Mouse (Mus musculus): Measurements from ENCODE around the gene Prom1. TPM values are rescaled to one million over a fixed set of nuclear protein-coding genes. Genes with fewer than 3 reads are reported as not detected.
A peak's percentile ranks its signal among the peaks of the same experiment; 100 is the strongest.

The Prom1 gene
- total and polyA plus RNA-seq, 2 experiments from 2014 or later: 15.4 to 18.1 TPM

DNA sequence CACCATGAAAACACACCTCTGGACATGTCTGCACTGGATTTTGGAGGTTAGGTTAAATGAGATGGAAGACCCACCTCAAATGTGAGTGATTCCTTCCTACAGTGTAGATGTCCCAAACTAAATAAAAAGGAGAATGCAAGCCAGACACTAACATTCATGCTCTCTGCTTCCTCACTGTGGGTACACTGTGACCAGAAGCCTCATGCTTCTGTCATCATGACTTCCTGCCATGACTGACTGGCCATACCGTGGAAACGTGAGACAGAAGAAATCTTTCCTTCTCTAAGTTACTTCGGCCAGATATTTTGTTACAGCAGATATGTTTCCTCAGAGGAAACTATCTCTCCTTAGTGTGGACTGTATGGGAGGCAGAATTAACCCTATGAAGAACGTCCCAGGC is 105.7 kb downstream of the Prom1 start:
- Histone ChIP-seq H3K9ac (no peak overlapping the region), H3K36me3 (ENCODE audit: insufficient read depth) (no peaks in the 10 kb centered on the region), H3K4me3 (ENCODE audit: low read depth, low read length) (no peak overlapping the region), H3K27me3 (ENCODE audit: insufficient read depth, low read length) (no peaks in the 10 kb centered on the region), H3K9me3 (ENCODE audit: low read length) (no peaks in the 10 kb centered on the region), H3K4me2 (ENCODE audit: low read depth) (no peak overlapping the region), H3K4me1 (ENCODE audit: insufficient read depth) (no peaks in the 10 kb centered on the region), H3K27ac (ENCODE audit: low read depth, low read length) (no peak overlapping the region)
- 91% methylated on average over 4 of the region's 4 CpGs for WGBS
- no peak for TF ChIP-seq CTCF (IDR thresholded peaks at IDR 0.05; ENCODE audit: low read depth)
- ATAC-seq (no peak), DNase-seq (no peak)

DNA sequence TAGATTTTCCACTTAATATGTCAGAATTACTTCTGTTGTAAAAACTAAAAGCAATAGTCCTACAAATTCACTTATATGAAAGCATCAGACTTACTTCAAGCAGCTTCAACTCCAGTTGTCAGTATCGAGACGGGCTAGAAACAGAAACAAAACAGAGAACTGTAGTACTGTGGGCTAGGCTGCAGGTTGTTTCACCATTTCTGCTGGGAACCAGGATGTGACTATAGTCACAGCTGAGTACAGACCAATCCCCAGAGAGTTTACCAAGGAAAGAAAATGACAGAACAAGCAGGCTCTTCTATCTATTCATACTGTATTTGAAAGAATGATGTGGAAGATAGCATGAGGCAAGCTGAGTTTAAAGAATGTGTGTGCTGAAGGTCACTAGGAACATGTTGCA is 106.9 kb downstream of the Prom1 start:
- WGBS: 94% methylated on average over 2 of the region's 2 CpGs
- H3K4me1 ChIP-seq (ENCODE audit: insufficient read depth): no peaks in the 10 kb centered on the region
- H3K27ac ChIP-seq (ENCODE audit: low read depth, low read length): no peak overlapping the region
- ATAC-seq: no peak
- DNase-seq: no peak
- H3K4me2 ChIP-seq (ENCODE audit: low read depth): no peak overlapping the region
- H3K4me3 ChIP-seq (ENCODE audit: low read depth, low read length): no peak overlapping the region
- H3K36me3 ChIP-seq (ENCODE audit: insufficient read depth): no peaks in the 10 kb centered on the region
- no peak overlapping the region for H3K9ac ChIP-seq
- no peaks in the 10 kb centered on the region for H3K9me3 ChIP-seq (ENCODE audit: low read length)
- TF ChIP-seq CTCF (IDR thresholded peaks at IDR 0.05; ENCODE audit: low read depth): no peak
- no peaks in the 10 kb centered on the region for H3K27me3 ChIP-seq (ENCODE audit: insufficient read depth, low read length)

DNA sequence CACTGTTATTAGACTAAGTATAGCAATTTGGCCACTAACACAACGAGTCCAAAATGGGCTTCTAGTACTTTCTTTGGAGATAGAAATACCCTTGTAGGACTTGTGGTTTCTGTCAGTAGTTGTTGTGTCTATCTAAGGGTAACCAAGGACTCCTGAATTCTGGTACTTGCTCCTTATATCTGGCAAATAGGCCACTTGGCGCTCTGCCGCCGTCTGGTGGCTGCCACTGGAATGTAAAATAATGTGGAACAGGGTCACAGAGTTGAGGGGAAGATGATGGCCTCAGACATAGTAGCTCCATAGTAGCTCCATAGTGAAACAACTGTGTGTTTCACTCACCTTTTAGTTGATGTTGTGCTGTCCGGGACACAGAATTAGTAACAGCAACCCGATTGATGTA is 111.5 kb downstream of the Prom1 start:
- Histone ChIP-seq H3K4me3 (ENCODE audit: low read depth, low read length) (no peak overlapping the region), H3K27ac (ENCODE audit: low read depth, low read length) (no peak overlapping the region), H3K4me1 (ENCODE audit: insufficient read depth) (no peaks in the 10 kb centered on the region), H3K27me3 (ENCODE audit: insufficient read depth, low read length) (no peaks in the 10 kb centered on the region), H3K4me2 (ENCODE audit: low read depth) (no peak overlapping the region), H3K9ac (no peak overlapping the region), H3K9me3 (ENCODE audit: low read length) (no peaks in the 10 kb centered on the region), H3K36me3 (ENCODE audit: insufficient read depth) (no peaks in the 10 kb centered on the region)
- no peak for ATAC-seq
- TF ChIP-seq CTCF (IDR thresholded peaks at IDR 0.05; ENCODE audit: low read depth): peak; percentile 66
- 50% methylated on average over 6 of the region's 6 CpGs for WGBS
- peak; percentile 26 for DNase-seq

DNA sequence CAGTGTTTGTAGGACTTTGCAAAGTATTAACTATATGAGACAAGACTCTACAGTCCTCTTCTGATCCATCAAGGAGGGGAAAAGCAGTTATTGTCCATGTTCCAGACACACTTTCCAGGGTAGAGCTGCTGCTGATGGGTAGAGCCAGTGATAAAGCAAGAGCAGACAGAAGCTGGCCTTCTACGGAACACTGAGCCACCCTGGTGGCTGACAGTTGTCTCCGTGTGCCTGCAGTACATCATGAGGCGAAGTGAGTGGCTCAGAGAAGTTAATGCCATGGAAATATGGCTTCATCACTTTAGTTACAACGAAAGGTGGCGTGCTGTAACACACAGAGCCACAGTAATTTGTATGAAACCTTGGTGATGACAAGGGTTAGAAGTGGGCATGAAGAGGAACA is 112.8 kb downstream of the Prom1 start:
- no peak overlapping the region for H3K4me2 ChIP-seq (ENCODE audit: low read depth)
- H3K4me1 ChIP-seq (ENCODE audit: insufficient read depth): no peaks in the 10 kb centered on the region
- H3K27me3 ChIP-seq (ENCODE audit: insufficient read depth, low read length): no peaks in the 10 kb centered on the region
- H3K4me3 ChIP-seq (ENCODE audit: low read depth, low read length): no peak overlapping the region
- no peak for TF ChIP-seq CTCF (IDR thresholded peaks at IDR 0.05; ENCODE audit: low read depth)
- DNase-seq (no peak), ATAC-seq (no peak)
- WGBS: 87% methylated on average over 5 of the region's 5 CpGs
- H3K36me3 ChIP-seq (ENCODE audit: insufficient read depth): no peaks in the 10 kb centered on the region
- H3K9me3 ChIP-seq (ENCODE audit: low read length): no peaks in the 10 kb centered on the region
- H3K27ac ChIP-seq (ENCODE audit: low read depth, low read length): no peak overlapping the region
- H3K9ac ChIP-seq: no peak overlapping the region

DNA sequence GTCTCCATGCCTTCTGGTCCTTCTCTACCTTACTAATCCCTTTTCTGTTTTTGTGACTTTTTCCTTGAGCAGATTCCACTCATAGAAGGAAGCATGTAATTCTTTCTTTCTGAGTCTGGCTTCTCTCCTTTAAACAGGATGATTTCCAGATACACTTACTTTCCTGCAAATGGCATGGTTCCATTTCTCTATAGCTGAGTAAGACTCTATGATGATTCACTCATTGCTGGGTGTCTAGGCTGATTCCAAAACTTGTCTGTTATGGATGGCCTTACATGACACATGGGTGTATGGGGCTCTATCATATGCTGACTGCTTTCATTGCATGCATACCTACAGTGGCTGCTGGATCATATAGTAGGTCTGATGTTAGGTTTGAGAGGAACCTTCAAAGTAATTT is 115.6 kb downstream of the Prom1 start:
- Histone ChIP-seq H3K27ac (ENCODE audit: low read depth, low read length) (no peak overlapping the region), H3K9ac (no peak overlapping the region), H3K4me1 (ENCODE audit: insufficient read depth) (no peaks in the 10 kb centered on the region), H3K27me3 (ENCODE audit: insufficient read depth, low read length) (no peaks in the 10 kb centered on the region), H3K36me3 (ENCODE audit: insufficient read depth) (no peaks in the 10 kb centered on the region), H3K4me2 (ENCODE audit: low read depth) (no peak overlapping the region), H3K4me3 (ENCODE audit: low read depth, low read length) (no peak overlapping the region), H3K9me3 (ENCODE audit: low read length) (no peaks in the 10 kb centered on the region)
- DNase-seq: no peak
- TF ChIP-seq CTCF (IDR thresholded peaks at IDR 0.05; ENCODE audit: low read depth): no peak
- ATAC-seq: no peak

DNA sequence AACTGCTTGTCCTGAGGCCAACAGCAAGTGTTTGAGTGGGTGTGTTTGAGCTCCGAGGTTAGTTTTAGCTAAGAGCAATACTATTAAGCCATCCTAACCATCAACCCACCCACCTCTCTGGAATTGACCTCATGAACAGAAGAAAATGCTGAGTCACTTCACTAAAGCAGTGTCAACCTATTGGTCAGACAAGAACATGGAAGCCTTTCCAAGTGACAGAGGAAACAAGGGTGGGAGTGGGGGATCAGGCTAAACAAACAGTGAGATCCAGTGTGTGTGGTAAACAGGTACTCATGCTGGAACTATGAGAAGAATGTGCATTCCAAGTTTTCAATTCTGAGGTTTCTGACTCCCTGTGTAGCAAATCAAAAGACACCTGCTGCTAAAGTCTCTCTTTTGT is 118.9 kb downstream of the Prom1 start:
- H3K4me1 ChIP-seq (ENCODE audit: insufficient read depth): no peaks in the 10 kb centered on the region
- no peak for TF ChIP-seq CTCF (IDR thresholded peaks at IDR 0.05; ENCODE audit: low read depth)
- no peaks in the 10 kb centered on the region for H3K9me3 ChIP-seq (ENCODE audit: low read length)
- H3K27ac ChIP-seq (ENCODE audit: low read depth, low read length): no peak overlapping the region
- no peak overlapping the region for H3K4me3 ChIP-seq (ENCODE audit: low read depth, low read length)
- no peak overlapping the region for H3K9ac ChIP-seq
- H3K27me3 ChIP-seq (ENCODE audit: insufficient read depth, low read length): no peaks in the 10 kb centered on the region
- H3K36me3 ChIP-seq (ENCODE audit: insufficient read depth): no peaks in the 10 kb centered on the region
- 50% methylated on average over 1 of the region's 1 CpGs for WGBS
- no peak for DNase-seq
- no peak for ATAC-seq
- H3K4me2 ChIP-seq (ENCODE audit: low read depth): no peak overlapping the region

DNA sequence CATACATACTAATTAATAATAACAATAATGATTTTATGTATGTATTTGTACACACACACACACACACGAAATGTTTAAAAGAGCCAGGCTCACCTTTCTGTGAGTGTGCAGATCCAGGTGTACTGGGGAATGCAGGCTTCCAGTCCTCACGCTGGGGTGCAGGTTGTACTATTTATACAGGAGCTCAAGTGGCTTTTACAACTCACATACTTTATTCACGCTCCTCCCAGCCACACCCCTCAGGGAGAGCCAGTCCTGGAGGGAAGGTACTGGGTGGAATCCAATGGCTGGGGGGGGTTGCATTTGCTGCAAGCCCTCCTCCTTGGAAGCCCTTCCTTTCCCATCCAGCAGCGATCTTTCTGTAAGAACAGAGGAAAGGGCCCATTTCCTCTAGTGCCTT is 120.2 kb downstream of the Prom1 start, which contains the start of gene Fgfbp1:
TSS of gene Fgfbp1 (minus strand) at position 160 of the 400 bp plus-strand sequence.
- TF ChIP-seq CTCF (IDR thresholded peaks at IDR 0.05; ENCODE audit: low read depth): no peak
- WGBS: 51% methylated on average over 4 of the region's 4 CpGs
- Histone ChIP-seq H3K4me2 (ENCODE audit: low read depth) (no peak within 1 kb of the TSS), H3K9ac (no peak within 1 kb of the TSS), H3K4me3 (ENCODE audit: low read depth, low read length) (no peak within 1 kb of the TSS), H3K36me3 (ENCODE audit: insufficient read depth) (no peaks in the 10 kb centered on the region), H3K9me3 (ENCODE audit: low read length) (no peaks in the 10 kb centered on the region), H3K4me1 (ENCODE audit: insufficient read depth) (no peaks in the 10 kb centered on the region), H3K27ac (ENCODE audit: low read depth, low read length) (no peak within 1 kb of the TSS), H3K27me3 (ENCODE audit: insufficient read depth, low read length) (no peaks in the 10 kb centered on the region)
- no peak for ATAC-seq
- DNase-seq: no peak

DNA sequence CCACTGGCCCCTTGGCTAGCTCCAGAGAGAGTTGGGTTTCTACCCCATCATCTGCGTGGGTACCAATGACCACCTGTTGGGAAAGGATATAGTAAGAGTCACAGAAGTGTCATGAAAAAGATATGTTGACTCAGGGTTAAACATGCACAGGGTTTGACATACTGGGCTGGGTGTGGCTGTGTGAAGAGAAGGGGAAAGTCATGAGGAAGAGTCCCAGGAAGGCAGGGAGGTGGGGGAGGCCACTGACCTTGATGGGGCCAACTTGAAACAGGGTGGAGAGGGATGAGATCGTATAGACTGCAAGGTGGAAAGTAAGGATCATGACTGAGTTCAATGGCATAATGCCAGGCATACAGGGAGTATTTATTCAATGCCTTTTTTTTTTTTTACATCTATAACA is 121.4 kb downstream of the Prom1 start:
- Histone ChIP-seq H3K4me2 (ENCODE audit: low read depth) (no peak overlapping the region), H3K36me3 (ENCODE audit: insufficient read depth) (no peaks in the 10 kb centered on the region), H3K27me3 (ENCODE audit: insufficient read depth, low read length) (no peaks in the 10 kb centered on the region), H3K27ac (ENCODE audit: low read depth, low read length) (no peak overlapping the region), H3K9ac (no peak overlapping the region), H3K4me1 (ENCODE audit: insufficient read depth) (no peaks in the 10 kb centered on the region), H3K9me3 (ENCODE audit: low read length) (no peaks in the 10 kb centered on the region), H3K4me3 (ENCODE audit: low read depth, low read length) (no peak overlapping the region)
- ATAC-seq: no peak
- no peak for DNase-seq
- no peak for TF ChIP-seq CTCF (IDR thresholded peaks at IDR 0.05; ENCODE audit: low read depth)
- 82% methylated on average over 2 of the region's 2 CpGs for WGBS
